Mouse (Mus musculus): ENCODE measurements around the gene Krt18.
"Not testable (repeated sequence)": the region's sequence is repeated elsewhere in the genome, so short reads cannot be mapped to it uniquely, and the experiment has no call there.

Gene Krt18

GRCm38 (mm10) chr15:102028040-102028439 lies at the start of gene Krt18:
Gene Krt18 (plus strand): TSS chr15:102028180.
- DNase-seq (ENCODE audit: low spot score), result no peak

DNA sequence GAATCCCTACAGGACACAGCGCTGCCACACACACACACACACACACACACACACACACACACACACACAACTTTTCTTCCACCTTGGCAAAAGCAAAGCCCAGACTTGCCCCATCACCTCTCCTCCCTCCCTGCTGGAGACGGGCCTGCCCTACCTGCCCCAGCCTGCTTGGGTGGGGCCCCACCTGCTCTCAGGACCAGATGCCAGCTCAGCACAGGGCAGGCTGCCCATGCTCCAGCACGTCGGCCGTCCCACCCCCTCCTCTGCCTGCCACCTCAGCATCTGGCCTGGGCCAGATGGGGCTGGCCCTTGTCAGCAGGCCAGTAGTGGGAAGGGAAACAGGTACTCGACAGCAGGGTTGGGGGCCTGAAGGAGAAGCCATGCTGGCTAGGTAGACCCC lies 47.1 kb upstream of the Krt18 start:
- no peak for DNase-seq (ENCODE audit: low spot score)

DNA sequence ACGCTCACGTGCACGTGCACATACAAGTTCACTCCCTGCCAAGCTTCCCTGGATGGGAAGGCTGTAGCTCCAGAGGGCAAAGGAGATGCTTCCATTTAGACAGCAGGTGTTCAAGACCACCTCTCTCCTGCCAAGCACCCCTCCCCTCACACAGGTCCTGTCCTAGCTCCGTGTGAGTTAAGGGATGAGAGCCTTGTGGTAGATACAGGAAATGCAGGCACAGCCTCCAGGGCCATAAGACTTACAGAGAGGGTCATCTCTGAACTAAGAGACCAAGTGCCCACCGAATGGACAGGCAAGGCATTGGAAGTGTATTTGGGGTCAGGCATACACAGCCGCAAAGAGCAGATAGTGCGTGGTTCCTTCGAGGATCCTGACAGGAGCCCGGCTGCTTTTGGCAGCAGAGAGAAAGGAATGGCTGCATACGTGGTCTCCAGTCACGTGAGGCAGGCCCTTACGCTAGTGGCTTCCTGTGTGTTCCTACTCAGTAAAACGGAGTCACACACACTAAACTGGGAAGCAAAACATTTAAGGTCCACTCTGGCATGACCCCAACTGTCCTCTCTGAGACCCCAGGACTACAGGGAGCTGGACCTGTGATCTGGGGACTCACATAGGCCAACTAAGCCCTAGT lies 44.5 kb upstream of the Krt18 start:
- no peak for DNase-seq (ENCODE audit: low spot score)

GRCm38 (mm10) chr15:101983949-101984601 lies 43.9 kb upstream of the Krt18 start:
- peak; percentile 74 for DNase-seq (ENCODE audit: low spot score)

GRCm38 (mm10) chr15:101984746-101985145 lies 43.2 kb upstream of the Krt18 start:
- DNase-seq (ENCODE audit: low spot score), result no peak

DNA sequence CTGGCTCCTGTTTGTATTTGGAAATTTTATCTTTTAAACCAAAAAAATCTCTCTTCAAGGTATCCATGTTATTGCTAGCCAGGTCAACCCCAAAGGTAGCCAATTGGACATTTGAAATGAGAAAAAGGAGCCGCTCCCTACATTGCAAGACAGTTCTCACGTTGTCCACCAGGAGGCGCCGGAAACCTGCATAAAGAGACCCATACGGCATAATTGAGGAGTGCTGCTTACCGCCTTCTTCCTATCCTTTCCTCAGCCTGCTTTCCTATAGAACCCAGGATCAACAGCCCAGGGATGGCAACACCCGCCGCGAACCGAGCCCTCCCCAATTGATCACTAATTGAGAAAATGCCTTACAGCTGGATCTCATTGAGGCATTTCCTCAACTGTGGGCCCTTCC lies 39.9 kb upstream of the Krt18 start:
- DNase-seq (ENCODE audit: low spot score), result peak; percentile 64

DNA sequence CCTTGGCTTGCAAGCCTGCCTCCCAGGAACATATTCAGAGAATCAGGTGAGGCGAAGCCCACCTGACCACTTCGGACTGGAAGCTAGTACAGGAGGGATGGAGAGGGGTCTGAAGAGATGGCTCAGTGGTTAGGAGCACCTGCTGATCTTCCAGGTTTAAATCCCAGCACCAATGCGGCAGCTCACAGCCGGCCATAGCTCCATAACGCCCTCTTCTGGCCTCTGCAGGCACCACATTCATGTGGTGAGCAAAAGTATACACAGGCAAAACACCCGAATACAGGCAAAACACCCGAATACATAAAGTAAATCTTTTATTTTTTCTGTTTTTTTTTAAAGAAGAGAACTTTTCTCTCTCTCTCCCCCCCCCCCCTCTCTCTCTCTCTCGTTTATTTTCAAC lies 39.3 kb upstream of the Krt18 start:
- no peak for DNase-seq (ENCODE audit: low spot score)

GRCm38 (mm10) chr15:101990946-101991345 lies 37.0 kb upstream of the Krt18 start:
- no peak for DNase-seq (ENCODE audit: low spot score)

DNA sequence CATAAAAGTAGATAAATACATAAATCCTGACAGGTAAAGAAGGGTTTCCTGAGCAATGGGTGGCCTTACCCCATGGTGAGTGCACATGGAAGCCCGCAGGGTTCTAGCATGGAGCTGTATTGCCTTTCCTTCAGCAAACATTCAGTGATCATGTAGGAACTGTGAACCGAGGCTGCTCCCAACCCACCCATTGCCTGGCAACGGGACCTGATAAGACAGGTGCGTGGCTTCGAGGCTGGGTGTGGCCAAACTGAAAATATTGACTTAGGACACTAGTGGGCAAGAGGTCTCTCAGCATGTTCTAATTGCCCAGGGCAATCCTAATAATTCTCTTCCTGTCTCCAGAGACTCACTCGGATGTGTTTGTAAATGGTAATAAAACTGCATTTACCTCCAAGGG lies 33.6 kb upstream of the Krt18 start:
- no peak for DNase-seq (ENCODE audit: low spot score)

DNA sequence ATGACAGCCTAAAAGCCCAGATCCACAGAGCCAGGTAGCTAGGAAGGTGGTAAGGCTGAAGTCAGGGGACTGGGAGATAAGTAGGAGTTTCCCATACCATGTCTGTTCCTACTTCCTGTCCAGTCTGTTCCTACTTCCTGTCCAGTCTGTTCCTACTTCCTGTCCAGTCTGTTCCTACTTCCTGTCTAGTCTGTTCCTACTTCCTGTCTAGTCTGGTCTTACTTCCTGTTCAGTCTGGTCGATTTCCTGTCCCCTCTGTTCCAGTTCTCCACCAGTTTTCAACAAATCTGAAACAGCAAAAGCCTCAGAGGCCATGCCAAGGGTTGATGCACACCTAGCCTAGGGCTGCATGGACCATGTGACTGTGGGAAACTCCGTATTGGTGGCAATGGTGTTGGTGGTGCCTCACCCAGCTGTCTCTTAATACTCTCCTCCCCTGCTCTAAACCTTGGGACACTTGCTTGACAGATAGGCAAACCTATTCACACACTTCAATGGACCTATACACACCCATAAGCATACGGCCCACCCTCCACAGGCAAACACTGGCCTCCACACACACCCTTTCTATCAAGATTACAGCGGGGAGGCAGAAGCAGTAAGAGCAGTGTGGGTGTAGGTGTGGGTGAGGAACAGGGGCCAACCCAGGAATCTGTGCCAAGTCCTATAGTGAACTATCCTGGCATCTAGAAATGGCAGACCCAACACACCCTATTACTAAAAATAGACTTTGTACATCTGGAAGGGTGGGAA lies 32.3 kb upstream of the Krt18 start:
- DNase-seq (ENCODE audit: low spot score), result no peak

- not testable (repeated sequence) for DNase-seq (ENCODE audit: low spot score)
Measured at GRCm38 (mm10) chr15:101996450-101997078, 31.4 kb upstream of the Krt18 start.

DNA sequence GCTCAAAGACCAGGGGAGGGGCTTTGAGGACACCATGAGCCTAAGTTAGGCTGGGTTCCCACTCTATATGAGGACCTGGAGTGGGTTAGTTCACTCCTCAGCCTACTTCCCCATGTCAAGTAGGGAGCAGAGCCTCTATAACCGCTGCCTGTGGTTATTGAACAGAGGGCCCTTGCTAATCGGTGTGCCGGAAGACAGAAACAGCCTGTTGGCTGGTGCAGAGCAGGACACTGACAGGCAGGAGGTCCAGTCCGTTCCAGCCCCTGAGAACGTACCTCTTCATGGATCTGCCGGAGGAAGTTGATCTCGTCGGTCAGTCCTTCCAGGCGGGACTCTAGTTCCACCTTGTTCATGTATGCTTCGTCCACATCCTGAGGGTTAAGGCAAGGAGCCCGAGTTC lies 28.8 kb upstream of the Krt18 start:
- no peak for DNase-seq (ENCODE audit: low spot score)

DNA sequence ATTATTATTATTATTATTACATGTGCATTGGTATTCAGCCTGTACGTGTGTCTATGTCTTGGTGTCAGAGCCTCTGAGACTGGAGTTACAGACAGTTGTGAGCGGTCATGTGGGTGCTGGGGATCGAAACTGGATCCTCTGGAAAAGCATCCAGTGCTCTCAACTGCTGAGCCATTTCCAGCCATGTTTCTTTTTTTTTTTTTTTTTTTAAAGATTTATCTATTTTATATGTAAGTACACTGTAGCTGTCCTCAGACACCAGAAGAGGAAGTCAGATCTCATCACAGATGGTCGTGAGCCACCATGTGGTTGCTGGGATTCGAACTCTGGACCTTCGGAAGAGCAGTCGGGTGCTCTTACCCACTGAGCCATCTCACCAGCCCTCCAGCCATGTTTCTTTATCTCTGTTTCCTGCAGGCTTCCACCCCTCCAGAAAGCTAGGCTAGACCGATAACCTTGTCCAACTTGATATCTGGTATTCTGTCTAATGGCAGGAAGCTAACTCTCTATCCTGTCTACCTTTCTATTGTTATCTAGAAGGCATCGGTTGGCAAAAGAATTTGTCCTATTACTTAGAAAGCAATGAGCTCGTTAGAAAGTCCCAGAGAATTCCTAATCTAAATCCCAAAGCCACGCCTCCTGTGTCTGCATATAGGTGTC lies 28.2 kb upstream of the Krt18 start:
- DNase-seq (ENCODE audit: low spot score), result no peak

- no peak for DNase-seq (ENCODE audit: low spot score)
Measured at GRCm38 (mm10) chr15:102002646-102003488, 25.1 kb upstream of the Krt18 start.

DNA sequence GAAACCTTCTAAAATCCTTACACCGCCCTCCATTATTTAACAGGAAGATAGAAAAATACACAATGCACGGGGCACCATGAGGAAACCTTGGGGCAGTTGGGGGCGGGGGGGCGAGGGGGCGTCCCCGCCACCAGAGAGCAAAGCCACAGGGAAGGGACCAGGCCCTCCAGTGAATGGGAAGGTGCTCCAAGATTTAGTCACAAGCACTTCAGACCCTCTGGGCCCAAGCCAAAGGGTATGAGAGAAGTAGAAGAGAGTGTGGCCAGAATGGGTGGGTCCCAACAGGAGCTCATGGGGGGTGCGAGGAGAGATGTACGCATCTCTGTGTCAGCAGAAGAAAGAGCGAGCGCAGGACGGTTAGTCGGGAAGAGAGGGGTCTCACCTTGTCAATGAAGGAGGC lies 24.5 kb upstream of the Krt18 start:
- no peak for DNase-seq (ENCODE audit: low spot score)

DNA sequence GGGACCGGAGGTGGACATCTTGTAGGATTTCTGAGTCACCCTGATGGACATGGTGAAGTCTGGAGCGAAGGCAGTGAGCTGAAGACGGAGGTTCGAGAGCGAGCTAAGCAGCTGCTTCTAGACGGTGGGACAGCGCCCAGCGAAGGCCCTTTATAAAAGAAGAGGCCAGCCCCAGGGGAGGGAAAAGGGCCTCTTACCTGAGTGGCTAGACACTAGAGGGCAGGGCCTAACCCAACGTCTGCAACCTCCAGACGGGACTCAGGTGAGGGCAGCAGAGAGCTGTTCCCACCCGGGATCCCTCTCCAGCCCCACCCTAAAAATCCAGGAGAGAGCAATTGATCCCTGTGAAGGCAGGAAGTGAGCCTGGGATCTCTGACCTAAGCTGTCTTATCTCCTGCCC lies 23.8 kb upstream of the Krt18 start, which contains the start of gene Krt8:
Gene Krt8, minus strand, starts transcription at position 294 of the 400 bp plus-strand sequence.
- no peak for DNase-seq (ENCODE audit: low spot score)

DNA sequence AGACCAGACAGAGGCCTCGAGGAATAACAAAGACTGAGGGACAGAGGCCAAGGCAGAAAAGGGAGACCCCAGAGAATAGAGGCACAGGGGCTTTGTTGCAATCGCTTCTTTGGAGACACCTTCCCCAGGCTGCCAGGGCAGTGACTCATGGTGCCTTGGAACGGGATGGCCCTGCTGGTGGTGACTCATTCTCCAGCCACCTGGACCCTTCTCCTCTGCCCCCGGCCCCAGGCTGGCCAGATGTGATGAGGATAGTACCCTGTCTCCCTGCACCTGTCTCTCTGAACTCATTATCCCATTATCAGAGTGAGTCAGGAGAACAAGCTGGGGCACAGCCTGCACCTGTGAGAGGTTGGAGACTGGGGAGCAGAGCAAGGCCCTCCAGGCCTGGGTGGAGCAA lies 22.7 kb upstream of the Krt18 start:
- DNase-seq (ENCODE audit: low spot score), result no peak

- no peak for DNase-seq (ENCODE audit: low spot score)
Measured at GRCm38 (mm10) chr15:102006317-102006716, 21.7 kb upstream of the Krt18 start.

- no peak for DNase-seq (ENCODE audit: low spot score)
Measured at GRCm38 (mm10) chr15:102007097-102008069, 20.6 kb upstream of the Krt18 start.

All from T-cell, adult 2 months (primary cell).